Mouse (Mus musculus) C2C12 (cell line): ENCODE measurements around the gene Kcnh1. TPM values are rescaled to one million over a fixed set of nuclear protein-coding genes. Genes with fewer than 3 reads are reported as not detected.

Source experiments
- H3K27me3 ChIP-seq: one replicate; pipeline ENCODE4 v1.6.1; 2011; ENCODE audit not compliant: control insufficient read depth, insufficient read depth, insufficient read length
- H3K36me3 ChIP-seq: one replicate; pipeline ENCODE4 v1.6.1; 2011; ENCODE audit not compliant: control insufficient read depth, insufficient read depth
- H3K4me3 ChIP-seq: one replicate; pipeline ENCODE4 v1.5.1; 2011; ENCODE audit warnings: mild to moderate bottlenecking, control low read depth; ENCODE audit not compliant: poor library complexity, insufficient read depth, severe bottlenecking
- H3K79me2 ChIP-seq: one replicate; pipeline ENCODE4 v1.6.1; 2011; ENCODE audit not compliant: control insufficient read depth, insufficient read depth
- H3K79me3 ChIP-seq: one replicate; pipeline ENCODE4 v1.6.1; 2011; ENCODE audit warnings: low read depth, control low read depth
- H3ac ChIP-seq: one replicate; pipeline ENCODE3; 2011; ENCODE audit warnings: low read depth; ENCODE audit not compliant: control insufficient read depth, insufficient read length
- CEBPB ChIP-seq: IDR thresholded peaks from one replicate; pipeline ENCODE4 v1.6.1; 2011; ENCODE audit warnings: low read depth, mild to moderate bottlenecking, control low read depth, moderate library complexity
- CTCF ChIP-seq: IDR thresholded peaks from one replicate; pipeline ENCODE4 v1.5.1; 2011; ENCODE audit not compliant: control insufficient read depth, insufficient read depth, insufficient read length
- FOSL1 ChIP-seq: IDR thresholded peaks from one replicate; pipeline ENCODE4 v1.8.0; 2011; ENCODE audit warnings: mild to moderate bottlenecking, low read length; ENCODE audit not compliant: poor library complexity, insufficient read depth, severe bottlenecking
- MAX ChIP-seq: IDR thresholded peaks from one replicate; pipeline ENCODE4 v1.6.1; 2011; ENCODE audit warnings: mild to moderate bottlenecking, control low read depth
- MYOD1 ChIP-seq: IDR thresholded peaks from one replicate; pipeline ENCODE4 v1.6.1; 2011; ENCODE audit warnings: low read depth; ENCODE audit not compliant: control insufficient read depth, insufficient read length
- MYOG ChIP-seq: IDR thresholded peaks from one replicate; pipeline ENCODE4 v1.6.1; 2011; ENCODE audit not compliant: control insufficient read depth, insufficient read length; ENCODE audit errors: extremely low read depth
- USF1 ChIP-seq: IDR thresholded peaks from one replicate; pipeline ENCODE4 v1.6.1; 2011; ENCODE audit warnings: low read depth, mild to moderate bottlenecking, control low read depth, moderate library complexity
- polyA plus RNA-seq: library from polyadenylated mRNA; unstranded; fragments of >200 nt; fragmentation: generic; extraction: Trizol; gene quantifications from one replicate; pipeline ENCODE4 v1.2.1, GENCODE M21; 2012; ENCODE audit warnings: missing spikeins

Gene Kcnh1
- polyA plus RNA-seq, 1 experiment, result 0.04 TPM

GRCm38 (mm10) chr1:192288456-192288855 lies 97.9 kb downstream of the Kcnh1 start:
- no peak for TF ChIP-seq MAX
- TF ChIP-seq MYOG, result no peak
- no peak for TF ChIP-seq USF1
- Histone ChIP-seq H3K36me3 (no peaks in the 10 kb centered on the region), H3K79me3 (no peaks in the 10 kb centered on the region), H3K27me3 (no peaks in the 10 kb centered on the region), H3ac (no peak overlapping the region), H3K4me3 (no peak overlapping the region), H3K79me2 (no peaks in the 10 kb centered on the region)

- H3K79me3 ChIP-seq, result no peaks in the 10 kb centered on the region
- no peak overlapping the region for H3K4me3 ChIP-seq
- H3K79me2 ChIP-seq, result no peaks in the 10 kb centered on the region
- no peaks in the 10 kb centered on the region for H3K36me3 ChIP-seq
- no peaks in the 10 kb centered on the region for H3K27me3 ChIP-seq
- TF ChIP-seq CTCF, result no peak
- TF ChIP-seq FOSL1, result no peak
- no peak for TF ChIP-seq MYOD1
- TF ChIP-seq USF1, result no peak
- TF ChIP-seq MYOG, result no peak
- no peak for TF ChIP-seq CEBPB
- TF ChIP-seq MAX, result no peak
- H3ac ChIP-seq, result no peak overlapping the region
Observed at GRCm38 (mm10) chr1:192291286-192291685, 100.7 kb downstream of the Kcnh1 start.

GRCm38 (mm10) chr1:192293391-192293790 lies 102.8 kb downstream of the Kcnh1 start:
- Histone ChIP-seq H3K4me3 (no peak overlapping the region), H3K36me3 (no peaks in the 10 kb centered on the region), H3ac (no peak overlapping the region), H3K79me2 (no peaks in the 10 kb centered on the region), H3K79me3 (no peaks in the 10 kb centered on the region), H3K27me3 (no peaks in the 10 kb centered on the region)
- TF ChIP-seq FOSL1, result no peak
- no peak for TF ChIP-seq USF1
- TF ChIP-seq MAX, result no peak
- no peak for TF ChIP-seq MYOG
- TF ChIP-seq CEBPB, result no peak
- no peak for TF ChIP-seq CTCF
- TF ChIP-seq MYOD1, result no peak

GRCm38 (mm10) chr1:192293921-192294320 lies 103.3 kb downstream of the Kcnh1 start:
- no peaks in the 10 kb centered on the region for H3K27me3 ChIP-seq
- H3K79me3 ChIP-seq, result no peaks in the 10 kb centered on the region
- H3ac ChIP-seq, result no peak overlapping the region
- H3K79me2 ChIP-seq, result no peaks in the 10 kb centered on the region
- H3K36me3 ChIP-seq, result no peaks in the 10 kb centered on the region
- H3K4me3 ChIP-seq, result no peak overlapping the region
- TF ChIP-seq USF1, result no peak
- no peak for TF ChIP-seq CTCF
- TF ChIP-seq FOSL1, result no peak
- TF ChIP-seq MYOD1, result no peak
- TF ChIP-seq MAX, result no peak
- no peak for TF ChIP-seq MYOG
- TF ChIP-seq CEBPB, result no peak

GRCm38 (mm10) chr1:192295243-192295860 lies 104.8 kb downstream of the Kcnh1 start:
- no peak overlapping the region for H3K4me3 ChIP-seq
- TF ChIP-seq MYOG (no peak), MAX (no peak), FOSL1 (no peak), CTCF (no peak), USF1 (no peak), MYOD1 (no peak), CEBPB (no peak)
- no peaks in the 10 kb centered on the region for H3K27me3 ChIP-seq
- no peaks in the 10 kb centered on the region for H3K36me3 ChIP-seq
- H3K79me2 ChIP-seq, result no peaks in the 10 kb centered on the region
- H3K79me3 ChIP-seq, result no peaks in the 10 kb centered on the region
- H3ac ChIP-seq, result no peak overlapping the region

- no peaks in the 10 kb centered on the region for H3K36me3 ChIP-seq
- H3K27me3 ChIP-seq, result no peaks in the 10 kb centered on the region
- no peak overlapping the region for H3ac ChIP-seq
- H3K4me3 ChIP-seq, result no peak overlapping the region
- H3K79me3 ChIP-seq, result no peaks in the 10 kb centered on the region
- H3K79me2 ChIP-seq, result no peaks in the 10 kb centered on the region
- no peak for TF ChIP-seq USF1
- no peak for TF ChIP-seq FOSL1
- no peak for TF ChIP-seq MAX
Observed at GRCm38 (mm10) chr1:192295902-192296301, 105.3 kb downstream of the Kcnh1 start.
